Mouse (Mus musculus) CH12.LX (cell line): ENCODE results near the gene 1700028K03Rik. TPM values are rescaled to one million over a fixed set of nuclear protein-coding genes. Genes with fewer than 3 reads are reported as not detected.

Source experiments
- DNase-seq: peaks from one replicate; pipeline ENCODE4 v3.0.0-alpha.2; 2013; ENCODE audit errors: extremely low read depth
- H3K27ac ChIP-seq: 2 replicates; pipeline ENCODE4 v1.5.1; 2012; ENCODE audit warnings: low read depth, mild to moderate bottlenecking, control low read depth, moderate library complexity; ENCODE audit not compliant: insufficient read depth
- H3K27me3 ChIP-seq: replicated peaks from 2 replicates; pipeline ENCODE3; 2012; ENCODE audit warnings: inconsistent platforms
- H3K36me3 ChIP-seq, 2 experiments: replicated peaks in 1 of 2; 2 replicates each; pipeline versions ENCODE3 to v1.6.1; 2012; ENCODE audit warnings: inconsistent platforms in 1 of 2, low read length in 1 of 2, mild to moderate bottlenecking in 1 of 2, mixed read lengths in 1 of 2, moderate library complexity in 1 of 2; ENCODE audit not compliant: control insufficient read depth in 1 of 2, insufficient read depth in 1 of 2
- H3K4me1 ChIP-seq, 2 experiments: 2 replicates each; pipeline ENCODE4 v1.6.1; 2012; ENCODE audit warnings: inconsistent platforms in 1 of 2, moderate library complexity in 1 of 2; ENCODE audit not compliant: insufficient read depth in 2 of 2, control insufficient read depth in 1 of 2
- H3K4me2 ChIP-seq: 2 replicates; pipeline ENCODE4 v1.6.1; 2012; ENCODE audit warnings: low read depth, mild to moderate bottlenecking, control low read depth; ENCODE audit not compliant: poor library complexity, insufficient read depth, severe bottlenecking
- H3K4me3 ChIP-seq, 3 experiments: fragments of 150-350 bp in 1 of 3; sonication (generic) in 1 of 3; replicated peaks in 1 of 3; 2 replicates each; pipeline versions ENCODE3 to v1.5.1; 2011 to 2012; ENCODE audit warnings: low read depth in 2 of 3, low read length in 2 of 3, mild to moderate bottlenecking in 2 of 3, moderate library complexity in 2 of 3, control low read depth in 1 of 3, improper control_type of control experiment in 1 of 3, inconsistent platforms in 1 of 3, mixed read lengths in 1 of 3; ENCODE audit not compliant: poor library complexity in 1 of 3
- H3K79me2 ChIP-seq: replicated peaks from 2 replicates; pipeline ENCODE4 v1.6.1; 2012; ENCODE audit warnings: mild to moderate bottlenecking, moderate library complexity; ENCODE audit not compliant: control insufficient read depth, poor library complexity, insufficient read depth, severe bottlenecking; ENCODE audit errors: extremely low read depth
- H3K9ac ChIP-seq: 2 replicates; pipeline ENCODE4 v1.6.1; 2012; ENCODE audit warnings: low read depth, mild to moderate bottlenecking, control low read depth, moderate library complexity; ENCODE audit not compliant: insufficient read depth
- H3K9me3 ChIP-seq: replicated peaks from 2 replicates; pipeline ENCODE3; 2012; ENCODE audit warnings: low read length, inconsistent platforms, mixed read lengths
- BHLHE40 ChIP-seq: IDR thresholded peaks from 2 replicates; pipeline ENCODE4 v1.6.1; 2011; ENCODE audit warnings: mild to moderate bottlenecking, low read depth, low read length, improper control_type of control experiment
- CHD1 ChIP-seq: IDR thresholded peaks from 2 replicates; pipeline ENCODE4 v1.6.1; 2012; ENCODE audit warnings: low read depth, low read length, improper control_type of control experiment, inconsistent platforms
- CHD2 ChIP-seq: IDR thresholded peaks from 2 replicates; pipeline ENCODE4 v1.6.1; 2011; ENCODE audit warnings: low read length, improper control_type of control experiment
- CTCF ChIP-seq, 2 experiments: IDR thresholded peaks in 1 of 2; conservative IDR thresholded peaks in 1 of 2; 2 replicates each; pipeline ENCODE4 v1.5.1; 2011 to 2012; ENCODE audit warnings: low read depth in 2 of 2, low read length in 2 of 2, improper control_type of control experiment in 1 of 2, inconsistent platforms in 1 of 2, mild to moderate bottlenecking in 1 of 2, moderate library complexity in 1 of 2
- E2F4 ChIP-seq: IDR thresholded peaks from 2 replicates; pipeline ENCODE4 v1.6.1; 2011; ENCODE audit warnings: low read depth, low read length, improper control_type of control experiment; ENCODE audit not compliant: insufficient replicate concordance
- ELF1 ChIP-seq: IDR thresholded peaks from 2 replicates; pipeline ENCODE4 v1.6.1; 2014; ENCODE audit warnings: low read depth, mild to moderate bottlenecking, inconsistent platforms, low read length, improper control_type of control experiment
- ETS1 ChIP-seq: conservative IDR thresholded peaks from 2 replicates; pipeline ENCODE4 v1.6.1; 2012; ENCODE audit warnings: low read depth, mild to moderate bottlenecking, inconsistent platforms, low read length, improper control_type of control experiment, moderate library complexity
- MAX ChIP-seq: IDR thresholded peaks from 2 replicates; pipeline ENCODE4 v1.6.1; 2011; ENCODE audit warnings: low read length, improper control_type of control experiment
- MXI1 ChIP-seq: IDR thresholded peaks from 2 replicates; pipeline ENCODE4 v1.6.1; 2011; ENCODE audit warnings: mild to moderate bottlenecking, low read depth, low read length, improper control_type of control experiment
- NELFE ChIP-seq: IDR thresholded peaks from 2 replicates; pipeline ENCODE4 v1.6.1; 2011; ENCODE audit warnings: low read depth, low read length, improper control_type of control experiment
- PAX5 ChIP-seq: IDR thresholded peaks from 2 replicates; pipeline ENCODE4 v1.6.1; 2012; ENCODE audit warnings: low read length, inconsistent platforms, mixed read lengths
- POLR2A ChIP-seq: IDR thresholded peaks from 2 replicates; pipeline ENCODE4 v1.6.1; 2011; ENCODE audit warnings: low read depth, mild to moderate bottlenecking, improper control_type of control experiment, low read length
- RAD21 ChIP-seq: IDR thresholded peaks from 2 replicates; pipeline ENCODE4 v1.6.1; 2011; ENCODE audit warnings: low read depth, mild to moderate bottlenecking, low read length, improper control_type of control experiment, moderate library complexity
- TBP ChIP-seq: conservative IDR thresholded peaks from 2 replicates; pipeline ENCODE4 v1.6.1; 2011; ENCODE audit warnings: low read depth, low read length, improper control_type of control experiment
- TCF12 ChIP-seq: IDR thresholded peaks from 2 replicates; pipeline ENCODE4 v1.6.1; 2014; ENCODE audit warnings: low read depth, mild to moderate bottlenecking, inconsistent platforms, low read length, improper control_type of control experiment
- USF2 ChIP-seq: conservative IDR thresholded peaks from 2 replicates; pipeline ENCODE4 v1.6.1; 2011; ENCODE audit warnings: low read depth, low read length, improper control_type of control experiment
- ZMIZ1 ChIP-seq: IDR thresholded peaks from 2 replicates; pipeline ENCODE4 v1.6.1; 2012; ENCODE audit warnings: low read depth, mild to moderate bottlenecking, inconsistent platforms, low read length, improper control_type of control experiment
- dilution Hi-C: fragments of 300-500 bp; cut with MboI; formaldehyde crosslinking; loops from 2 replicates; pipeline ENCODE4 v1.14.3; 2020; ENCODE audit warnings: low sequenced_read_pairs; ENCODE audit not compliant: extremely low pct_unique_long_range_greater_than_20kb, extremely low pct_ligation_motif_present
- in situ Hi-C: fragments of 300-500 bp; cut with MboI; formaldehyde crosslinking; loops from 3 replicates; pipeline ENCODE4 v1.14.3; 2019; ENCODE audit warnings: low sequenced_read_pairs, low pct_ligation_motif_present, low pct_unique_long_range_greater_than_20kb, mixed read lengths
- polyA plus RNA-seq: library from polyadenylated mRNA; unstranded; fragments of >175 nt; gene quantifications from 2 replicates; pipeline ENCODE4 v1.2.1, GENCODE M21; 2012; ENCODE audit warnings: low read depth; ENCODE audit not compliant: insufficient read length
- total RNA-seq, 2 experiments: library from RNA; depleted of rRNA; stranded (reverse); fragments of 300-350 nt in 1 of 2; fragments of >200 nt in 1 of 2; gene quantifications; 2 replicates each; pipeline ENCODE4 v1.2.3; 2012 to 2014

1700028K03Rik gene
- total RNA-seq (2012; rRNA removed) (0.04 TPM in 1 of 2 replicates, not detected in the other), total RNA-seq (2014; rRNA removed) (not detected in 2 replicates), polyA plus RNA-seq (not detected in 2 replicates)

- no peak within 1 kb of the TSS for H3K4me3 ChIP-seq
- H3K9ac ChIP-seq = no peak within 1 kb of the TSS
Measured at GRCm38 (mm10) chr5:107534581-107534980, at the start of gene 1700028K03Rik. TSS of gene 1700028K03Rik (plus strand) at chr5:107534709.

GRCm38 (mm10) chr5:107488996-107489395, 45.5 kb upstream of the 1700028K03Rik start:
- Histone ChIP-seq H3K79me2 (no peaks in the 10 kb centered on the region), H3K27me3 (no peaks in the 10 kb centered on the region), H3K27ac (no peak overlapping the region), H3K4me1 (0 out of 4 replicates have a peak, but pooled peaks cover 0 to 3% of the 10 kb centered on the region in 2 experiments), H3K4me3 (no peak overlapping the region), H3K9ac (no peak overlapping the region), H3K36me3 (peaks cover 4 to 27% of the 10 kb centered on the region in 2 experiments), H3K4me2 (no peak overlapping the region), H3K9me3 (no peaks in the 10 kb centered on the region)
- in situ Hi-C loops (no loop called here), dilution Hi-C loops (no loop called here)
- no peak for DNase-seq
- TF ChIP-seq CHD2 = no peak
- no peak for TF ChIP-seq PAX5
- TF ChIP-seq CHD1 = no peak
- no peak for TF ChIP-seq MXI1
- no peak for TF ChIP-seq TBP
- TF ChIP-seq TCF12 = no peak
- no peak for TF ChIP-seq NELFE
- TF ChIP-seq ZMIZ1 = no peak
- TF ChIP-seq USF2 = no peak
- TF ChIP-seq POLR2A = no peak
- no peak for TF ChIP-seq MAX
- TF ChIP-seq CTCF (conservative IDR thresholded peaks at IDR 0.05 in 1 of 2, IDR thresholded peaks at IDR 0.05 in 1 of 2; ENCODE audit: low read depth in 2 of 2, low read length in 2 of 2) = no peak
- no peak for TF ChIP-seq ETS1
- TF ChIP-seq BHLHE40 = no peak
- no peak for TF ChIP-seq E2F4

More at GRCm38 (mm10) chr5:107534581-107534980, at the start of gene 1700028K03Rik:
- H3K4me1 ChIP-seq = peaks cover 0 to 14% of the 10 kb centered on the region in 2 experiments; a peak in 2 of 4 replicates
- H3K79me2 ChIP-seq = no peaks in the 10 kb centered on the region
- no peaks in the 10 kb centered on the region for H3K36me3 ChIP-seq
- H3K4me2 ChIP-seq = no peak within 1 kb of the TSS
- TF ChIP-seq RAD21 = peak; percentile 21
- no peak for TF ChIP-seq ELF1
- peak in 1 of 2 experiments; percentile 23; a peak in 1 of 4 replicates for TF ChIP-seq CTCF (conservative IDR thresholded peaks at IDR 0.05 in 1 of 2, IDR thresholded peaks at IDR 0.05 in 1 of 2; ENCODE audit: low read depth in 2 of 2, low read length in 2 of 2)
- no peaks in the 10 kb centered on the region for H3K9me3 ChIP-seq
- H3K27me3 ChIP-seq = no peaks in the 10 kb centered on the region
- DNase-seq = no peak
- dilution Hi-C loops (no loop called here), in situ Hi-C loops (no loop called here)
- no peak within 1 kb of the TSS for H3K27ac ChIP-seq
